Mouse (Mus musculus) erythroblast, embryonic 14.5 days (primary cell): ENCODE results near the gene Mogs. TPM values are rescaled to one million over a fixed set of nuclear protein-coding genes. Genes with fewer than 3 reads are reported as not detected.

Experiments
- H3K27me3 ChIP-seq: 2 replicates; pipeline ENCODE4 v1.6.1; 2012; ENCODE audit warnings: inconsistent platforms; ENCODE audit not compliant: control insufficient read depth
- H3K36me3 ChIP-seq: 2 replicates; pipeline ENCODE4 v1.6.1; 2012; ENCODE audit warnings: mild to moderate bottlenecking, inconsistent platforms; ENCODE audit not compliant: control insufficient read depth
- H3K4me1 ChIP-seq: 2 replicates; pipeline ENCODE4 v1.6.1; 2012; ENCODE audit warnings: inconsistent platforms; ENCODE audit not compliant: control insufficient read depth
- H3K4me3 ChIP-seq: replicated peaks from 2 replicates; pipeline ENCODE3; 2012; ENCODE audit warnings: moderate library complexity, mild to moderate bottlenecking, inconsistent platforms
- H3K9me3 ChIP-seq: 2 replicates; pipeline ENCODE4 v1.6.1; 2012; ENCODE audit warnings: low read length, inconsistent platforms, mixed read lengths; ENCODE audit not compliant: control insufficient read depth
- GATA1 ChIP-seq: IDR thresholded peaks from 2 replicates; pipeline ENCODE4 v1.6.1; 2012; ENCODE audit warnings: low read length, inconsistent platforms, mixed read lengths
- TAL1 ChIP-seq: IDR thresholded peaks from 3 replicates; pipeline ENCODE4 v1.6.1; 2012; ENCODE audit warnings: low read length, inconsistent platforms, mixed read lengths
- polyA plus RNA-seq: library from polyadenylated mRNA; stranded (reverse); fragments of >175 nt; gene quantifications from 2 replicates; pipeline ENCODE4 v1.2.3, GENCODE M21; 2012

The Mogs gene
- polyA plus RNA-seq, 1 experiment = 4.2 TPM

- no peak for TF ChIP-seq GATA1
- no peak for TF ChIP-seq TAL1
- no peak overlapping the region for H3K4me3 ChIP-seq
Observed at GRCm38 (mm10) chr6:83131469-83132034, 16.3 kb downstream of the Mogs start.

GRCm38 (mm10) chr6:83132176-83132919 lies 17.1 kb downstream of the Mogs start:
- Histone ChIP-seq H3K9me3 (no peaks in the 10 kb centered on the region), H3K36me3 (no peaks in the 10 kb centered on the region), H3K4me1 (peaks cover 18% of the 10 kb centered on the region), H3K4me3 (no peak overlapping the region), H3K27me3 (peaks cover 43% of the 10 kb centered on the region)
- TF ChIP-seq TAL1 (no peak), GATA1 (no peak)

More at GRCm38 (mm10) chr6:83131469-83132034, 16.3 kb downstream of the Mogs start:
- peaks cover 35% of the 10 kb centered on the region for H3K27me3 ChIP-seq
- H3K9me3 ChIP-seq = no peaks in the 10 kb centered on the region
- H3K36me3 ChIP-seq = no peaks in the 10 kb centered on the region
- H3K4me1 ChIP-seq = peaks cover 10% of the 10 kb centered on the region

GRCm38 (mm10) chr6:83134226-83134625 lies 18.9 kb downstream of the Mogs start:
- TF ChIP-seq GATA1 (no peak), TAL1 (no peak)
- Histone ChIP-seq H3K4me1 (peaks cover 26% of the 10 kb centered on the region), H3K36me3 (no peaks in the 10 kb centered on the region), H3K9me3 (no peaks in the 10 kb centered on the region), H3K4me3 (no peak overlapping the region), H3K27me3 (peaks cover 58% of the 10 kb centered on the region)

GRCm38 (mm10) chr6:83134951-83135513 lies 19.7 kb downstream of the Mogs start, which contains the start of gene Rtkn:
Gene Rtkn (plus strand): TSS chr6:83135463.
- H3K4me1 ChIP-seq = peaks cover 26% of the 10 kb centered on the region
- H3K4me3 ChIP-seq = peak within 1 kb of the TSS; percentile 56
- no peaks in the 10 kb centered on the region for H3K9me3 ChIP-seq
- peaks cover 66% of the 10 kb centered on the region for H3K27me3 ChIP-seq
- TF ChIP-seq TAL1 (no peak), GATA1 (no peak)
- no peaks in the 10 kb centered on the region; the same call in 1 of the 2 replicates for H3K36me3 ChIP-seq

- Histone ChIP-seq H3K4me3 (peak overlapping the region; percentile 56), H3K9me3 (no peaks in the 10 kb centered on the region), H3K27me3 (peaks cover 70% of the 10 kb centered on the region), H3K4me1 (peaks cover 26% of the 10 kb centered on the region), H3K36me3 (no peaks in the 10 kb centered on the region; the same call in 1 of the 2 replicates)
- TF ChIP-seq TAL1 = no peak
- no peak for TF ChIP-seq GATA1
Observed at GRCm38 (mm10) chr6:83135571-83136161, 20.4 kb downstream of the Mogs start.

GRCm38 (mm10) chr6:83136291-83136880 lies 21.1 kb downstream of the Mogs start:
- H3K4me3 ChIP-seq = peak overlapping the region; percentile 56

GRCm38 (mm10) chr6:83136881-83137575 lies 21.7 kb downstream of the Mogs start:
- TF ChIP-seq TAL1 (no peak), GATA1 (no peak)
- H3K4me3 ChIP-seq = peak overlapping the region; percentile 56
- no peaks in the 10 kb centered on the region for H3K9me3 ChIP-seq
- peaks cover 78% of the 10 kb centered on the region for H3K27me3 ChIP-seq
- peaks cover 26% of the 10 kb centered on the region for H3K4me1 ChIP-seq
- no peaks in the 10 kb centered on the region; the same call in 1 of the 2 replicates for H3K36me3 ChIP-seq

More at GRCm38 (mm10) chr6:83136291-83136880, 21.1 kb downstream of the Mogs start:
- TF ChIP-seq TAL1 (no peak), GATA1 (no peak)
- H3K36me3 ChIP-seq = no peaks in the 10 kb centered on the region; the same call in 1 of the 2 replicates
- peaks cover 26% of the 10 kb centered on the region for H3K4me1 ChIP-seq
- no peaks in the 10 kb centered on the region for H3K9me3 ChIP-seq
- H3K27me3 ChIP-seq = peaks cover 75% of the 10 kb centered on the region

GRCm38 (mm10) chr6:83137576-83137950 lies 22.3 kb downstream of the Mogs start:
- peaks cover 26% of the 10 kb centered on the region for H3K4me1 ChIP-seq
- peak overlapping the region; percentile 56 for H3K4me3 ChIP-seq
- H3K36me3 ChIP-seq = no peaks in the 10 kb centered on the region; the same call in 1 of the 2 replicates
- H3K9me3 ChIP-seq = no peaks in the 10 kb centered on the region
- TF ChIP-seq GATA1 (no peak), TAL1 (no peak)
- peaks cover 81% of the 10 kb centered on the region for H3K27me3 ChIP-seq
